Mouse (Mus musculus) intestine, embryonic 14.5 days (tissue): Measurements from ENCODE around the gene Oit1. TPM values are rescaled to one million over a fixed set of nuclear protein-coding genes. Genes with fewer than 3 reads are reported as not detected.

Experiments used
- ATAC-seq: fragments of 200-750 bp; cut with Nextera tagmentation; replicated peaks from 2 replicates; pipeline ENCODE4 v1.8.0; 2017; ENCODE audit warnings: low read depth, moderate number of reproducible peaks, moderate TSS enrichment, moderate library complexity; ENCODE audit not compliant: low FRiP score, low TSS enrichment
- DNase-seq: peaks from one replicate; pipeline ENCODE4 v3.0.0-alpha.2; 2018; ENCODE audit warnings: low spot score
- H3K27ac ChIP-seq: fragments of 300-500 bp; sonication (generic); 2 replicates; pipeline ENCODE4 v1.5.1; 2014; ENCODE audit warnings: low read depth, mild to moderate bottlenecking, control low read depth
- H3K27me3 ChIP-seq: fragments of 300-500 bp; sonication (generic); replicated peaks from 2 replicates; pipeline ENCODE4 v1.6.1; 2014; ENCODE audit warnings: low read length, control low read depth; ENCODE audit not compliant: control insufficient read depth, insufficient read depth
- H3K36me3 ChIP-seq: fragments of 300-500 bp; sonication (generic); 2 replicates; pipeline ENCODE4 v1.6.1; 2014; ENCODE audit warnings: low read length, control low read depth; ENCODE audit not compliant: control insufficient read depth, insufficient read depth
- H3K4me1 ChIP-seq: fragments of 300-500 bp; sonication (generic); replicated peaks from 2 replicates; pipeline ENCODE4 v1.6.1; 2014; ENCODE audit warnings: low read length, control low read depth, mixed read lengths; ENCODE audit not compliant: control insufficient read depth, insufficient read depth
- H3K4me2 ChIP-seq: fragments of 300-500 bp; sonication (generic); 2 replicates; pipeline ENCODE4 v1.6.1; 2014; ENCODE audit warnings: low read length
- H3K4me3 ChIP-seq: fragments of 300-500 bp; sonication (generic); 2 replicates; pipeline ENCODE4 v1.5.1; 2014; ENCODE audit warnings: low read depth, low read length, control low read depth, mixed read lengths
- H3K9ac ChIP-seq: fragments of 300-500 bp; sonication (generic); 2 replicates; pipeline ENCODE4 v1.6.1; 2014; ENCODE audit warnings: mild to moderate bottlenecking, low read length
- H3K9me3 ChIP-seq: fragments of 300-500 bp; sonication (generic); 2 replicates; pipeline ENCODE4 v1.6.1; 2016; ENCODE audit warnings: low read length, control low read depth; ENCODE audit not compliant: control insufficient read depth
- WGBS: fragments of 180-500 bp; shearing (Covaris S2); extraction: QIAGEN DNeasy Blood & Tissue Kit; methylation state at CpG from one replicate; pipeline ENCODE4 v1.1.7; 2014; 5-methylcytosine and 5-hydroxymethylcytosine counted together
- polyA plus RNA-seq: library from polyadenylated mRNA; unstranded; fragments of >200 nt; fragmentation: Nextera tagmentation; extraction: Ambion mirVana; gene quantifications from 2 replicates; pipeline ENCODE4 v1.2.1, GENCODE M21; 2014

Oit1 gene
- polyA plus RNA-seq, 1 experiment from 2014 or later, result 1.9 TPM

DNA sequence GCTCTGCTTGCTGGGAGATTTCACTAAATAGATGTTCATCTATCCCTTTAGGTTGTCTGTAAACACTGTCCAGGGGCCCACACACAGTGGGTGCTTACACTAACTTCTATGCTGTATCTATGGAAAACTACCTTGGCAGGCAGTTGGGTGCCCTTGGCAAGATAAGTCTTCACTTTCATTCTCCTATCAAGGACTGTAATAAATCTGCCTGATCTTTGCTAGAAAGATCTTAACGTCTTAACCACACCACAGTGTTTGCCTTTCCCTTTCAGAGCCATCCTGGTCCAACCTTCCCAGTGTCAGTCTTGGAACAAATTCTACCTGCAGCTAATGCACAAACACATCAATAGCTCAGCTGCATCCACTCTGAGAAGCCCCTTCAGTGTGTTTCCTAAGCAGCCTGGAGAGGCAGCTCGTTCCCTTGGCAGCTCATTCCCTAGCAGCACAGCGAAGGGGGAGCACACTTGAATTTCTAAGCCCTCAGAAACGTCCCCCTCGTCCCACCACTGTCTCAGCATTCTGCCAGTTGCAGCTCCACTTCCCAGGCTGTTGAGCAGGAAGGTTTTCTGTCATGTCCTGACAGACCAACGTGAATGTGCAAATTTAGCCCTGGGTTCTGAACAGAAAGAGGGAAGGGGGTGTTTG is 13.7 kb upstream of the Oit1 start:
- Histone ChIP-seq H3K27ac (no peak overlapping the region), H3K4me2 (no peak overlapping the region), H3K36me3 (no peaks in the 10 kb centered on the region), H3K9ac (no peak overlapping the region), H3K27me3 (no peaks in the 10 kb centered on the region), H3K4me3 (no peak overlapping the region), H3K4me1 (no peaks in the 10 kb centered on the region), H3K9me3 (no peaks in the 10 kb centered on the region)
- WGBS, result 43% methylated on average over 6 of the region's 6 CpGs
- ATAC-seq, result no peak
- no peak for DNase-seq

DNA sequence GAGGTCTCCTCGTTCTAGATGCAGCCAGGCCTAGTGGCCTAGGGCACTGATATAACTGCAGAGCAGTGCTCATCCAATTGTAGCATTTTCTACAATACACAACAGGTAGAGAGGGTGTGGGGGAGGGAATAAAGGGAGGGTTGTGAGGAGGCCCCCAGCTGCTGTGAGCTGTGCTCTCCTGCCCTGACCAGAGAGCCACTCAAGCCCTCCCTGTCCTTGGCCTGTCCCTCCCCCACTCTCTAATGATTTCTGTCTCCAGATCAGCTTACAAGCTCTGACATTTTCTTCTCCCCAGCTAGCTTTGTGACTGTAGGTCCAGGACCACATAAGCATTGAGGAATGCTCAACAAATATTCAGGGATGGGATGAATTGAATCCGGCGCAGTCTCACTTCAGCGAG is 9.2 kb downstream of the Oit1 start:
- WGBS, result 77% methylated on average over 4 of the region's 4 CpGs
- Histone ChIP-seq H3K27ac (no peak overlapping the region), H3K9me3 (no peaks in the 10 kb centered on the region), H3K4me3 (no peak overlapping the region), H3K36me3 (no peaks in the 10 kb centered on the region), H3K27me3 (no peaks in the 10 kb centered on the region), H3K9ac (no peak overlapping the region), H3K4me2 (no peak overlapping the region), H3K4me1 (peaks cover 8% of the 10 kb centered on the region; the same call in 1 of the 2 replicates)
- DNase-seq, result no peak
- ATAC-seq, result no peak

DNA sequence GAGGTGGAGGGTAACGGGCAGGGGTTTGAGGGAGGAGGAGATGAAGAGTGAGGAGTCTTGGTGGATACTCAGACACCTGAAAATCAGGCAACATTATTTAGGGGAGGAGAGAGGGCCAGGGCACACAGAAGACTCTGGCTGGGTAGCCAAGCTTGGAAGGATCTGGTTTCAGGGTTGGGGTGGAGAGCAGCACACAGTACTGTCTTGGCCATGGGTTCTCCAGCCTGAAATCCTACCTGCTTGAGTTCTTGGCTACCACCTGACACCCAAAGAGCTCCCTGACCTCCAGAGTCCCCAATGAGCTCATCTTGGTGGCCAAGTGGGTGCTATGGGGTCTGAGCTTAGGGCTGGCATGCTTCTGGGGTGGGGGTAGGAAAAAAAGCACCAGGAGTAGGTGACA is 9.7 kb downstream of the Oit1 start:
- Histone ChIP-seq H3K4me2 (no peak overlapping the region), H3K36me3 (no peaks in the 10 kb centered on the region), H3K27ac (no peak overlapping the region), H3K4me1 (peaks cover 8% of the 10 kb centered on the region; the same call in 1 of the 2 replicates), H3K9ac (no peak overlapping the region), H3K4me3 (no peak overlapping the region), H3K9me3 (no peaks in the 10 kb centered on the region), H3K27me3 (no peaks in the 10 kb centered on the region)
- 77% methylated on average over 1 of the region's 1 CpGs for WGBS
- ATAC-seq (no peak), DNase-seq (no peak)

DNA sequence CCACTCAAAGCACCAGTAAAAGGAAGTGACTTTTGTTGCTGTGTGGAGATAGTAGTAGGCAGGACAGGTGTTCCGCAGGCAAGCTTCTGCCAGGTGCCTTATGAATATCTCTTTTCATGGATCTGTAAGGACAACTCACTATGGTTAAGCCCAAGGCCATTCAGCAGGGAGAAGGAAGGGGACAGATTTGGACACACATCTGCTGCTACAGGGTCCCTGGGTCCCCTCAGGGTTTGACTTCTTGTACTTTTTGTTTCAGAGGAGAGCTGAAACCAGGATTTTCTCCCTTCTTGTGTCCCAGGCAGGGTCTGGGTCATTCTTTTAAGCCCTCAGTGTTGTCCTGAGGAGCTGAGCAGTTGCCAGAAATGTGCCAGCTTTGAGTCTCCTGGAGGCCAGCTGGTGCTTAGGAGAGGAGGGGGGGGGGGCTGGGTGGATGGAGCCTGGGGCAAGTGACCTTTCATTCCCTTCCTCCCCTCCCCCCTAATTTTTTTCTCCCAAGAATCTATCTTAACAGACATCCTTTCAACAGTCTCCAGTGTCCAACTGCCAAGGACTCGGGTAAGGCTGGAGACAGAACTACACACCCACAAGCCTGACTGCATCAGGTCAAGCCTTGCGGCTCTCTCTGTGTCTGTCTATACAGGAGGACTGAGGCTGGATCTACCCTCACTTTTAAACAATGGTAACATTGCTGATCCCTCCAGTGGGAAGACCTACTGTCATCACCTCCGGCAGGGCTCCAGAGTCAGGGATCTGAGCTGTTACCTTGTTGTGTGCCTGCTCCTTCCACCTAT is 10.6 kb downstream of the Oit1 start:
- H3K27ac ChIP-seq, result peak overlapping the region; percentile 33; the same call in 1 of the 2 replicates
- no peaks in the 10 kb centered on the region for H3K9me3 ChIP-seq
- H3K4me3 ChIP-seq, result no peak overlapping the region
- DNase-seq (peak; percentile 55), ATAC-seq (no peak)
- H3K27me3 ChIP-seq, result no peaks in the 10 kb centered on the region
- H3K4me2 ChIP-seq, result no peak overlapping the region
- WGBS, result 40% methylated on average over 4 of the region's 4 CpGs
- no peaks in the 10 kb centered on the region for H3K36me3 ChIP-seq
- H3K4me1 ChIP-seq, result peaks cover 8% of the 10 kb centered on the region; the same call in 1 of the 2 replicates
- H3K9ac ChIP-seq, result no peak overlapping the region

DNA sequence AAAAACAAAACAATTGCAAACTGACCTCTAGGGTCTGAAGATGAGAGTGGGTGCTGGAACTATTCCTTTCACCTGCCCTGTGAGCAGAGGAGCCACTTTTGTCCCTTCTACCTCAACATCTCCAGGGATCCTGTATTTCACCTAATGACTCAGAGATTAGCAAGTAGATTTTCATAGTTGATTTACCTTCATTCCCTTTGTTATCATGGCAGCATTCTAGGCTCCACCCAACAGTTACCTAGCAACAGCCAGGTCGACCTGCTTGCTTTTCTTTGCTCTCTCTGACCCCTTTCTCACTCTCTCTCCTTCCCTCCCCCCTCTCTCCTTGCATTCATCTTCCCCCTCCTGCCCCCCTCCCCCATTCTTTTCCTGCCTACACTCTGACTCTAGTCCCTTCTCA is 11.4 kb downstream of the Oit1 start:
- 0% methylated on average over 1 of the region's 1 CpGs for WGBS
- Histone ChIP-seq H3K36me3 (no peaks in the 10 kb centered on the region), H3K4me3 (no peak overlapping the region), H3K4me2 (no peak overlapping the region), H3K27me3 (no peaks in the 10 kb centered on the region), H3K9ac (no peak overlapping the region), H3K4me1 (peaks cover 8% of the 10 kb centered on the region; the same call in 1 of the 2 replicates), H3K9me3 (no peaks in the 10 kb centered on the region), H3K27ac (no peak overlapping the region)
- ATAC-seq (no peak), DNase-seq (no peak)

DNA sequence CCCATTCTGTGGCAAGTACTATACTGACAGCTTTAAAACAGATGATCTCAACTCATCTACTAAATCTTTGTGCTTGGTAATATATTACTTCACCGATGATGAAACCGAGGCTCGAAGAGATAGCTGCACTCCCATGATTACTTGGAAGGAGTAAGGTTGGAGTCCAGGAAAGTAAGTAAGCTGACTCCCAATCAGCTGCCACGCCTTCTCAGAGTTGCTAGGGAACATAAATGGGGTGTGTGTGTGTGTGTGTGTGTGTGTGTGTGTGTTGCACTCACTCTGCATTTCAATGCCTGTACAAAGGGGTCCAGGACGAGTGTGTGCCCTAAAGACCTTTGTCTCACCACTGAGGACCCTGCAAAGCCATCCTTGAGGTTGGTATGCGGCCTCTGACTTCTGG is 12.7 kb downstream of the Oit1 start:
- Histone ChIP-seq H3K9ac (no peak overlapping the region), H3K4me1 (peaks cover 8% of the 10 kb centered on the region; the same call in 1 of the 2 replicates), H3K4me2 (no peak overlapping the region), H3K9me3 (no peaks in the 10 kb centered on the region), H3K36me3 (no peaks in the 10 kb centered on the region), H3K27me3 (no peaks in the 10 kb centered on the region), H3K27ac (no peak overlapping the region), H3K4me3 (no peak overlapping the region)
- ATAC-seq (no peak), DNase-seq (no peak)
- WGBS, result 69% methylated on average over 6 of the region's 6 CpGs

DNA sequence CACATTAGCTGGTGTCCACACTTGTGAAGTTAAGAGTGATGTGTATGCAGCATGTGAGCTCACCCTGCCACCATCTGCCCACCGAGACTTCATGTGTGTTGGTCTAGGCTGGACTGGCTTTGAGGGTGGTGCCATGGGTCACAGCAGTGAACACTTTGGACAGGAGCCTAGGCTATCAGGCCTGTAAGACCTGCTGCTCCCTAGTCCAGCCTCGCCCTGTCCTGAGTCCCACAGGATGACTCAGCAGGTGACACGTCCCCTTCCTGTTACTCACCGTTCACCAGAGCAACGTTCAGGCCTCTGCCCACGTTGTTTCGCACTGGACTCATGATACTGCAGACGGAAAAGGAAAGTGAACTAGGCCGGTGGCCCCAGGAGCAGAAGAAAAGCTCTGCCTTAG is 21.7 kb downstream of the Oit1 start:
- ATAC-seq (peak; percentile 67), DNase-seq (peak; percentile 63)
- H3K4me2 ChIP-seq, result no peak overlapping the region
- H3K4me3 ChIP-seq, result no peak overlapping the region
- 79% methylated on average over 9 of the region's 9 CpGs for WGBS
- H3K9ac ChIP-seq, result no peak overlapping the region
- no peaks in the 10 kb centered on the region for H3K9me3 ChIP-seq
- H3K27me3 ChIP-seq, result no peaks in the 10 kb centered on the region
- H3K27ac ChIP-seq, result no peak overlapping the region
- H3K36me3 ChIP-seq, result no peaks in the 10 kb centered on the region
- no peaks in the 10 kb centered on the region for H3K4me1 ChIP-seq

DNA sequence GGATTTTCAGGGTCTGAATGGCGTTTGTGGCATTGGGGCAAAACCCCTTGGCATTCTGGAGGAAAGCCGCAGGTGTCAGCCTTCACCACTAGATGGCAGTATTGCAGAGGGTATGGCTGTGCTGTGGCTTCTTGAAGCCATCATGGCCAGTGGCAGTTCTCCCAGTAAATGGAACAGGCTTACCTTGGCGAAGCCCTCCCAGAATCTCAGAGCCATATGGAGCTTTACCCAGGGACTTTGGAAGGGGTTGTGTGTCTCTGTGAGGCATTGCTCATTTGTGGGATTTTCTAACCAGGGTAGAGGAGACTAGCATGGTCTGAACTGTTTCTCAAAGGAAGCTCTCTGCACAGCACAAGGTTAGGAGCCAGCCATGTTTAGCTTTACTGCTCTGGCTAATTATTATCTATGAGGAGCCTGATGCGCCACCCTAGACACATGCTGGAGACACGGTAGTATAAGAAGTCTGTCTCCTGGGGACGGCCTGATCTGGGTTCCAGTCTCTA is 22.5 kb downstream of the Oit1 start:
- no peaks in the 10 kb centered on the region for H3K4me1 ChIP-seq
- WGBS, result 28% methylated on average over 6 of the region's 6 CpGs
- no peaks in the 10 kb centered on the region for H3K27me3 ChIP-seq
- H3K4me3 ChIP-seq, result no peak overlapping the region
- no peak overlapping the region for H3K9ac ChIP-seq
- ATAC-seq (peak; percentile 85), DNase-seq (peak; percentile 94)
- H3K4me2 ChIP-seq, result no peak overlapping the region
- no peaks in the 10 kb centered on the region for H3K36me3 ChIP-seq
- H3K27ac ChIP-seq, result no peak overlapping the region
- H3K9me3 ChIP-seq, result no peaks in the 10 kb centered on the region
